Mouse (Mus musculus): Measurements from ENCODE around the gene Gm17535.
"Not testable (repeated sequence)": the region's sequence is repeated elsewhere in the genome, so short reads cannot be mapped to it uniquely, and the experiment has no call there.

DNA sequence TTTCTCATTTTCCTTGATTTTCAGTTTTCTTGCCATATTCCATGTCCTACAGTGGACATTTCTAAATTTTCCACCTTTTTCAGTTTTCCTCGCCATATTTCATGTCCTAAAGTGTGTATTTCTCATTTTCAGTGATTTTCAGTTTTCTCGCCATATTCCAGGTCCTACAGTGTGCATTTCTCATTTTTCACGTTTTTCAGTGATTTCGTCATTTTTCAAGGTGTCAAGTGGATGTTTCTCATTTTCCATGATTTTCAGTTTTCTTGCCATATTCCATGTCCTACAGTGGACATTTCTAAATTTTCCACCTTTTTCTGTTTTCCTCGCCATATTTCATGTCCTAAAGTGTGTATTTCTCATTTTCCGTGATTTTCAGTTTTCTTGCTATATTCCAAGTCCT, 8.7 kb upstream of the Gm17535 start:
- not testable (repeated sequence) for TF ChIP-seq CTCF (IDR thresholded peaks at IDR 0.05; ENCODE audit: control insufficient read depth, insufficient read depth, insufficient read length); CEBPB (IDR thresholded peaks at IDR 0.05; ENCODE audit: low read depth); MAX (IDR thresholded peaks at IDR 0.05); USF1 (IDR thresholded peaks at IDR 0.05; ENCODE audit: low read depth); MYOD1 (IDR thresholded peaks at IDR 0.05; ENCODE audit: control insufficient read depth, insufficient read length, low read depth); FOSL1 (IDR thresholded peaks at IDR 0.05; ENCODE audit: insufficient read depth, low read length, poor library complexity, severe bottlenecking); MYOG (IDR thresholded peaks at IDR 0.05; ENCODE audit: control insufficient read depth, extremely low read depth, insufficient read length)
